Mouse (Mus musculus): Measurements from ENCODE around the gene Cdcp1. TPM values are rescaled to one million over a fixed set of nuclear protein-coding genes. Genes with fewer than 3 reads are reported as not detected.

The Cdcp1 gene
- polyA plus RNA-seq, 1 experiment from 2014 or later, result 0.14 TPM

- no peaks in the 10 kb centered on the region for H3K36me3 ChIP-seq (ENCODE audit: control insufficient read depth, insufficient read depth, low read length)
- no peak for ATAC-seq (ENCODE audit: insufficient number of reproducible peaks, insufficient read depth, low FRiP score, low read depth)
- H3K4me3 ChIP-seq (ENCODE audit: control insufficient read depth in 1 of 2, insufficient read depth in 1 of 2, low read depth in 1 of 2, low read length in 2 of 2), result no peak overlapping the region
- WGBS, result 52% methylated on average over 3 of the region's 3 CpGs
- no peaks in the 10 kb centered on the region for H3K27me3 ChIP-seq (ENCODE audit: control insufficient read depth, insufficient read depth, low read length)
- no peaks in the 10 kb centered on the region for H3K9me3 ChIP-seq (ENCODE audit: control insufficient read depth, low read length)
- no peak overlapping the region for H3K4me2 ChIP-seq (ENCODE audit: low read length)
- peaks cover 3 to 5% of the 10 kb centered on the region in 2 experiments; a peak in 1 of 4 replicates for H3K4me1 ChIP-seq (ENCODE audit: control insufficient read depth in 2 of 2, insufficient read depth in 2 of 2, low read length in 2 of 2)
- H3K9ac ChIP-seq (ENCODE audit: low read length), result no peak overlapping the region
- no peak overlapping the region for H3K27ac ChIP-seq (replicated peaks in 1 of 2; ENCODE audit: control insufficient read depth in 1 of 2, insufficient read depth in 1 of 2, low read depth in 2 of 2, low read length in 2 of 2)
Measured at GRCm38 (mm10) chr9:123152026-123152425, 63.8 kb downstream of the Cdcp1 start.

GRCm38 (mm10) chr9:123151561-123151960, 64.3 kb downstream of the Cdcp1 start:
- no peak overlapping the region for H3K27ac ChIP-seq (replicated peaks in 1 of 2; ENCODE audit: control insufficient read depth in 1 of 2, insufficient read depth in 1 of 2, low read depth in 2 of 2, low read length in 2 of 2)
- 42% methylated on average over 1 of the region's 1 CpGs for WGBS
- ATAC-seq (ENCODE audit: insufficient number of reproducible peaks, insufficient read depth, low FRiP score, low read depth), result no peak; the same call in 1 of the 2 replicates

GRCm38 (mm10) chr9:123150241-123151020, 65.4 kb downstream of the Cdcp1 start, which contains the start of gene Clec3b:
Clec3b (plus strand) TSS chr9:123150946.
- Histone ChIP-seq H3K9ac (ENCODE audit: low read length) (no peak within 1 kb of the TSS), H3K27ac (replicated peaks in 1 of 2; ENCODE audit: control insufficient read depth in 1 of 2, insufficient read depth in 1 of 2, low read depth in 2 of 2, low read length in 2 of 2) (no peak within 1 kb of the TSS), H3K36me3 (ENCODE audit: control insufficient read depth, insufficient read depth, low read length) (no peaks in the 10 kb centered on the region), H3K27me3 (ENCODE audit: control insufficient read depth, insufficient read depth, low read length) (no peaks in the 10 kb centered on the region), H3K4me3 (ENCODE audit: control insufficient read depth in 1 of 2, insufficient read depth in 1 of 2, low read depth in 1 of 2, low read length in 2 of 2) (no peak within 1 kb of the TSS), H3K4me2 (ENCODE audit: low read length) (no peak within 1 kb of the TSS), H3K9me3 (ENCODE audit: control insufficient read depth, low read length) (0 out of 2 replicates have a peak, but pooled peaks cover 4% of the 10 kb centered on the region), H3K4me1 (ENCODE audit: control insufficient read depth in 2 of 2, insufficient read depth in 2 of 2, low read length in 2 of 2) (no peaks in the 10 kb centered on the region; a peak in 1 of 4 replicates)
- ATAC-seq (ENCODE audit: insufficient number of reproducible peaks, insufficient read depth, low FRiP score, low read depth), result no peak
- WGBS, result 79% methylated on average over 5 of the region's 5 CpGs

More at GRCm38 (mm10) chr9:123151561-123151960, 64.3 kb downstream of the Cdcp1 start:
- peaks cover 0 to under 1% of the 10 kb centered on the region in 2 experiments; a peak in 1 of 4 replicates for H3K4me1 ChIP-seq (ENCODE audit: control insufficient read depth in 2 of 2, insufficient read depth in 2 of 2, low read length in 2 of 2)
- no peaks in the 10 kb centered on the region for H3K9me3 ChIP-seq (ENCODE audit: control insufficient read depth, low read length)
- no peaks in the 10 kb centered on the region for H3K27me3 ChIP-seq (ENCODE audit: control insufficient read depth, insufficient read depth, low read length)
- no peak overlapping the region for H3K4me3 ChIP-seq (ENCODE audit: control insufficient read depth in 1 of 2, insufficient read depth in 1 of 2, low read depth in 1 of 2, low read length in 2 of 2)
- H3K9ac ChIP-seq (ENCODE audit: low read length), result no peak overlapping the region
- no peak overlapping the region for H3K4me2 ChIP-seq (ENCODE audit: low read length)
- H3K36me3 ChIP-seq (ENCODE audit: control insufficient read depth, insufficient read depth, low read length), result no peaks in the 10 kb centered on the region

- ATAC-seq (ENCODE audit: insufficient number of reproducible peaks, insufficient read depth, low FRiP score, low read depth), result no peak
- H3K9me3 ChIP-seq (ENCODE audit: control insufficient read depth, low read length), result peaks cover 10% of the 10 kb centered on the region; the same call in 1 of the 2 replicates
- no peaks in the 10 kb centered on the region for H3K27me3 ChIP-seq (ENCODE audit: control insufficient read depth, insufficient read depth, low read length)
- H3K9ac ChIP-seq (ENCODE audit: low read length), result no peak overlapping the region
- no peak overlapping the region for H3K4me2 ChIP-seq (ENCODE audit: low read length)
- H3K36me3 ChIP-seq (ENCODE audit: control insufficient read depth, insufficient read depth, low read length), result no peaks in the 10 kb centered on the region
- no peak overlapping the region for H3K4me3 ChIP-seq (ENCODE audit: control insufficient read depth in 1 of 2, insufficient read depth in 1 of 2, low read depth in 1 of 2, low read length in 2 of 2)
- H3K4me1 ChIP-seq (ENCODE audit: control insufficient read depth in 2 of 2, insufficient read depth in 2 of 2, low read length in 2 of 2), result no peaks in the 10 kb centered on the region; a peak in 1 of 4 replicates
- H3K27ac ChIP-seq (replicated peaks in 1 of 2; ENCODE audit: control insufficient read depth in 1 of 2, insufficient read depth in 1 of 2, low read depth in 2 of 2, low read length in 2 of 2), result no peak overlapping the region
- 73% methylated on average over 5 of the region's 5 CpGs for WGBS
Measured at GRCm38 (mm10) chr9:123148430-123148829, 67.4 kb downstream of the Cdcp1 start.

- no peak for ATAC-seq (ENCODE audit: insufficient number of reproducible peaks, insufficient read depth, low FRiP score, low read depth)
- Histone ChIP-seq H3K4me1 (ENCODE audit: control insufficient read depth in 2 of 2, insufficient read depth in 2 of 2, low read length in 2 of 2) (peaks cover 0 to 9% of the 10 kb centered on the region in 2 experiments; a peak in 1 of 4 replicates), H3K9me3 (ENCODE audit: control insufficient read depth, low read length) (peaks cover 3% of the 10 kb centered on the region; the same call in 1 of the 2 replicates), H3K36me3 (ENCODE audit: control insufficient read depth, insufficient read depth, low read length) (peaks cover 47% of the 10 kb centered on the region), H3K4me3 (ENCODE audit: control insufficient read depth in 1 of 2, insufficient read depth in 1 of 2, low read depth in 1 of 2, low read length in 2 of 2) (no peak overlapping the region), H3K4me2 (ENCODE audit: low read length) (no peak overlapping the region), H3K9ac (ENCODE audit: low read length) (no peak overlapping the region), H3K27ac (replicated peaks in 1 of 2; ENCODE audit: control insufficient read depth in 1 of 2, insufficient read depth in 1 of 2, low read depth in 2 of 2, low read length in 2 of 2) (peak overlapping the region; percentile 20 to 56; a peak in 2 of 4 replicates), H3K27me3 (ENCODE audit: control insufficient read depth, insufficient read depth, low read length) (no peaks in the 10 kb centered on the region)
- 82% methylated on average over 4 of the region's 4 CpGs for WGBS
Measured at GRCm38 (mm10) chr9:123139887-123140614, 75.8 kb downstream of the Cdcp1 start.

- H3K9me3 ChIP-seq (ENCODE audit: control insufficient read depth, low read length), result no peaks in the 10 kb centered on the region
- H3K9ac ChIP-seq (ENCODE audit: low read length), result no peak overlapping the region
- ATAC-seq (ENCODE audit: insufficient number of reproducible peaks, insufficient read depth, low FRiP score, low read depth), result peak; percentile 72
- peaks cover 0 to 9% of the 10 kb centered on the region in 2 experiments; a peak in 1 of 4 replicates for H3K4me1 ChIP-seq (ENCODE audit: control insufficient read depth in 2 of 2, insufficient read depth in 2 of 2, low read length in 2 of 2)
- no peaks in the 10 kb centered on the region for H3K27me3 ChIP-seq (ENCODE audit: control insufficient read depth, insufficient read depth, low read length)
- WGBS, result 63% methylated on average over 5 of the region's 5 CpGs
- peaks cover 57% of the 10 kb centered on the region for H3K36me3 ChIP-seq (ENCODE audit: control insufficient read depth, insufficient read depth, low read length)
- peak overlapping the region; percentile 21 to 56 for H3K27ac ChIP-seq (replicated peaks in 1 of 2; ENCODE audit: control insufficient read depth in 1 of 2, insufficient read depth in 1 of 2, low read depth in 2 of 2, low read length in 2 of 2)
- H3K4me2 ChIP-seq (ENCODE audit: low read length), result no peak overlapping the region
- no peak overlapping the region for H3K4me3 ChIP-seq (ENCODE audit: control insufficient read depth in 1 of 2, insufficient read depth in 1 of 2, low read depth in 1 of 2, low read length in 2 of 2)
Measured at GRCm38 (mm10) chr9:123138891-123139474, 76.9 kb downstream of the Cdcp1 start.

GRCm38 (mm10) chr9:123136953-123137682, 78.7 kb downstream of the Cdcp1 start:
- Histone ChIP-seq H3K27ac (replicated peaks in 1 of 2; ENCODE audit: control insufficient read depth in 1 of 2, insufficient read depth in 1 of 2, low read depth in 2 of 2, low read length in 2 of 2) (no peak overlapping the region), H3K4me3 (ENCODE audit: control insufficient read depth in 1 of 2, insufficient read depth in 1 of 2, low read depth in 1 of 2, low read length in 2 of 2) (no peak overlapping the region), H3K27me3 (ENCODE audit: control insufficient read depth, insufficient read depth, low read length) (no peaks in the 10 kb centered on the region), H3K36me3 (ENCODE audit: control insufficient read depth, insufficient read depth, low read length) (peaks cover 76% of the 10 kb centered on the region), H3K9me3 (ENCODE audit: control insufficient read depth, low read length) (no peaks in the 10 kb centered on the region), H3K4me2 (ENCODE audit: low read length) (no peak overlapping the region), H3K4me1 (ENCODE audit: control insufficient read depth in 2 of 2, insufficient read depth in 2 of 2, low read length in 2 of 2) (peaks cover 0 to 9% of the 10 kb centered on the region in 2 experiments; a peak in 1 of 4 replicates), H3K9ac (ENCODE audit: low read length) (no peak overlapping the region)
- WGBS, result 70% methylated on average over 7 of the region's 7 CpGs
- no peak for ATAC-seq (ENCODE audit: insufficient number of reproducible peaks, insufficient read depth, low FRiP score, low read depth)
